Mouse (Mus musculus) forebrain, embryonic 11.5 days (tissue): Measurements from ENCODE around the gene Ssr2. TPM values are rescaled to one million over a fixed set of nuclear protein-coding genes. Genes with fewer than 3 reads are reported as not detected.

Experiments used
- ATAC-seq: fragments of 200-750 bp; cut with Nextera tagmentation; replicated peaks from 2 replicates; pipeline ENCODE4 v1.8.0; 2017; ENCODE audit warnings: moderate TSS enrichment; ENCODE audit not compliant: low FRiP score
- DNase-seq: peaks from one replicate; pipeline ENCODE4 v3.0.0-alpha.2; 2017; ENCODE audit warnings: low spot score
- H3K27ac ChIP-seq: fragments of 300-500 bp; sonication (generic); 2 replicates; pipeline ENCODE4 v1.5.1; 2014; ENCODE audit warnings: low read depth, low read length
- H3K27me3 ChIP-seq: fragments of 300-500 bp; sonication (generic); 2 replicates; pipeline ENCODE4 v1.6.1; 2014; ENCODE audit warnings: mild to moderate bottlenecking, low read length, mixed read lengths; ENCODE audit not compliant: control insufficient read depth, insufficient read depth
- H3K36me3 ChIP-seq: fragments of 300-500 bp; sonication (generic); 2 replicates; pipeline ENCODE4 v1.6.1; 2014; ENCODE audit warnings: mild to moderate bottlenecking, low read length, moderate library complexity, mixed read lengths; ENCODE audit not compliant: control insufficient read depth, insufficient read depth
- H3K4me1 ChIP-seq: fragments of 300-500 bp; sonication (generic); replicated peaks from 2 replicates; pipeline ENCODE4 v1.6.1; 2014; ENCODE audit warnings: low read length, mixed read lengths; ENCODE audit not compliant: control insufficient read depth, insufficient read depth
- H3K4me2 ChIP-seq: fragments of 300-500 bp; sonication (generic); 2 replicates; pipeline ENCODE4 v1.6.1; 2014; ENCODE audit warnings: low read depth, mild to moderate bottlenecking, low read length, moderate library complexity, mixed read lengths; ENCODE audit not compliant: severe bottlenecking
- H3K4me3 ChIP-seq: fragments of 300-500 bp; sonication (generic); 2 replicates; pipeline ENCODE4 v1.5.1; 2014; ENCODE audit warnings: low read depth, low read length
- H3K9ac ChIP-seq: fragments of 300-500 bp; sonication (generic); 2 replicates; pipeline ENCODE4 v1.6.1; 2014; ENCODE audit warnings: low read length
- H3K9me3 ChIP-seq: fragments of 300-500 bp; sonication (generic); 2 replicates; pipeline ENCODE4 v1.6.1; 2016; ENCODE audit warnings: low read length, mixed read lengths; ENCODE audit not compliant: control insufficient read depth
- WGBS: fragments of 180-500 bp; shearing (Covaris S2); extraction: QIAGEN DNeasy Blood & Tissue Kit; methylation state at CpG from one replicate; pipeline ENCODE4 v1.1.7; 2014; 5-methylcytosine and 5-hydroxymethylcytosine counted together
- microRNA counts: library from miRNA; unstranded; fragments of <30 nt; microRNA quantifications from one replicate; lab custom pipeline; 2015
- microRNA-seq: library from miRNA; unstranded; fragments of <30 nt; microRNA quantifications from one replicate; pipeline ENCODE4, GENCODE M21; 2016; ENCODE audit not compliant: insufficient number of aligned reads
- polyA plus RNA-seq: library from polyadenylated mRNA; unstranded; fragments of >200 nt; fragmentation: Nextera tagmentation; extraction: Ambion mirVana; gene quantifications from 2 replicates; pipeline ENCODE4 v1.2.1, GENCODE M21; 2014

Gene Ssr2
- polyA plus RNA-seq, 1 experiment from 2014 or later: 142 TPM

- H3K4me1 ChIP-seq: no peaks in the 10 kb centered on the region
- H3K4me2 ChIP-seq: no peak overlapping the region
- ATAC-seq (no peak), DNase-seq (no peak)
- no peaks in the 10 kb centered on the region for H3K27me3 ChIP-seq
- H3K27ac ChIP-seq: no peak overlapping the region
- 82% methylated on average over 12 of the region's 12 CpGs for WGBS
- no peaks in the 10 kb centered on the region for H3K9me3 ChIP-seq
- peaks cover 37% of the 10 kb centered on the region for H3K36me3 ChIP-seq
- no peak overlapping the region for H3K4me3 ChIP-seq
- H3K9ac ChIP-seq: no peak overlapping the region
These were observed 56.4 kb downstream of the Ssr2 start for GRCm38 (mm10) chr3:88631921-88632587.

- H3K9ac ChIP-seq: no peak overlapping the region
- DNase-seq (no peak), ATAC-seq (no peak)
- H3K9me3 ChIP-seq: no peaks in the 10 kb centered on the region
- no peak overlapping the region for H3K4me3 ChIP-seq
- WGBS: 96% methylated on average over 10 of the region's 10 CpGs
- H3K4me1 ChIP-seq: no peaks in the 10 kb centered on the region
- H3K27me3 ChIP-seq: no peaks in the 10 kb centered on the region
- H3K27ac ChIP-seq: no peak overlapping the region
- no peak overlapping the region for H3K4me2 ChIP-seq
- H3K36me3 ChIP-seq: peaks cover 37% of the 10 kb centered on the region
These were observed 57.4 kb downstream of the Ssr2 start for GRCm38 (mm10) chr3:88633056-88633455.

GRCm38 (mm10) chr3:88635506-88636275, 60.0 kb downstream of the Ssr2 start:
- WGBS: 91% methylated on average over 19 of the region's 19 CpGs
- ATAC-seq (no peak), DNase-seq (peak; percentile 43)

GRCm38 (mm10) chr3:88636555-88636986, 60.9 kb downstream of the Ssr2 start:
- DNase-seq (peak; percentile 44), ATAC-seq (no peak)
- H3K4me3 ChIP-seq: no peak overlapping the region
- no peaks in the 10 kb centered on the region for H3K4me1 ChIP-seq
- H3K36me3 ChIP-seq: peaks cover 41% of the 10 kb centered on the region
- no peak overlapping the region for H3K4me2 ChIP-seq
- no peaks in the 10 kb centered on the region for H3K9me3 ChIP-seq
- 95% methylated on average over 8 of the region's 8 CpGs for WGBS
- no peaks in the 10 kb centered on the region for H3K27me3 ChIP-seq
- no peak overlapping the region for H3K27ac ChIP-seq
- H3K9ac ChIP-seq: no peak overlapping the region

More at GRCm38 (mm10) chr3:88635506-88636275, 60.0 kb downstream of the Ssr2 start:
- H3K9ac ChIP-seq: no peak overlapping the region
- no peak overlapping the region for H3K4me2 ChIP-seq
- H3K4me3 ChIP-seq: no peak overlapping the region
- no peaks in the 10 kb centered on the region for H3K27me3 ChIP-seq
- H3K9me3 ChIP-seq: no peaks in the 10 kb centered on the region
- H3K36me3 ChIP-seq: peaks cover 41% of the 10 kb centered on the region
- no peaks in the 10 kb centered on the region for H3K4me1 ChIP-seq
- no peak overlapping the region for H3K27ac ChIP-seq

GRCm38 (mm10) chr3:88637134-88637533, 61.5 kb downstream of the Ssr2 start:
- Histone ChIP-seq H3K4me3 (no peak overlapping the region), H3K4me1 (no peaks in the 10 kb centered on the region), H3K9ac (no peak overlapping the region), H3K4me2 (no peak overlapping the region), H3K27ac (no peak overlapping the region), H3K36me3 (peaks cover 41% of the 10 kb centered on the region), H3K27me3 (no peaks in the 10 kb centered on the region), H3K9me3 (no peaks in the 10 kb centered on the region)
- DNase-seq (no peak), ATAC-seq (no peak)
- WGBS: 95% methylated on average over 5 of the region's 5 CpGs

MicroRNAs encoded within 50 kb of the gene (microRNA counts, 519-probe panel; counts per million panel counts)
- 31.2 counts per million for microRNA mmu-miR-1905 (lab: Ali Mortazavi, UCI)

Small RNA genes within 50 kb of the gene (microRNA-seq; reads per million reads assigned to microRNA genes)
- gene Mir1905: not detected

Other genes with a start within 250 kb of the Ssr2 start
- gene Tmem79, start 239.7 kb upstream of the Ssr2 start, polyA plus RNA-seq: 1.6 and 2.7 TPM in 2 replicates
- gene Smg5, start 239.6 kb upstream of the Ssr2 start, polyA plus RNA-seq: 70.6 and 75.4 TPM in 2 replicates
- 1.1 and 1.2 TPM in 2 replicates for gene Paqr6, start 211.3 kb upstream of the Ssr2 start, polyA plus RNA-seq
- gene Bglap3, start 203.1 kb upstream of the Ssr2 start, polyA plus RNA-seq: not detected in 2 replicates
- gene Bglap2, start 197.2 kb upstream of the Ssr2 start, polyA plus RNA-seq: not detected in 2 replicates
- not detected in 2 replicates for gene Bglap, start 191.4 kb upstream of the Ssr2 start, polyA plus RNA-seq
- 141 and 158 TPM in 2 replicates for gene Pmf1, start 165.5 kb upstream of the Ssr2 start, polyA plus RNA-seq
- 22.6 and 23.1 TPM in 2 replicates for gene Slc25a44, start 150.7 kb upstream of the Ssr2 start, polyA plus RNA-seq
- gene Sema4a, start 114.7 kb upstream of the Ssr2 start, polyA plus RNA-seq: 9.3 and 10.3 TPM in 2 replicates
- 19.4 and 20.4 TPM in 2 replicates for gene Lmna, start 65.9 kb upstream of the Ssr2 start, polyA plus RNA-seq
- gene Mex3a, start 43.5 kb upstream of the Ssr2 start, polyA plus RNA-seq: 44.4 and 46.2 TPM in 2 replicates
- gene Rab25, start 27.6 kb upstream of the Ssr2 start, polyA plus RNA-seq: 0.43 and 1.1 TPM in 2 replicates
- 89.3 and 96.0 TPM in 2 replicates for gene Lamtor2, start 22.8 kb upstream of the Ssr2 start, polyA plus RNA-seq
- gene Ubqln4, start 22.1 kb upstream of the Ssr2 start, polyA plus RNA-seq: 89.2 and 95.0 TPM in 2 replicates
- 118 and 123 TPM in 2 replicates for gene Arhgef2, start 30.1 kb downstream of the Ssr2 start, polyA plus RNA-seq
- not detected in 2 replicates for gene Rxfp4, start 77.3 kb downstream of the Ssr2 start, polyA plus RNA-seq
- gene Khdc4, start 109.9 kb downstream of the Ssr2 start, polyA plus RNA-seq: 111 and 116 TPM in 2 replicates
- gene Rit1, start 141.0 kb downstream of the Ssr2 start, polyA plus RNA-seq: 37.9 and 43.4 TPM in 2 replicates
- 184 and 193 TPM in 2 replicates for gene Syt11, start 199.3 kb downstream of the Ssr2 start, polyA plus RNA-seq